Mouse (Mus musculus): ENCODE data around the gene AI837181.
"Not testable (repeated sequence)": the region's sequence is repeated elsewhere in the genome, so short reads cannot be mapped to it uniquely, and the experiment has no call there.

AI837181 gene

DNA sequence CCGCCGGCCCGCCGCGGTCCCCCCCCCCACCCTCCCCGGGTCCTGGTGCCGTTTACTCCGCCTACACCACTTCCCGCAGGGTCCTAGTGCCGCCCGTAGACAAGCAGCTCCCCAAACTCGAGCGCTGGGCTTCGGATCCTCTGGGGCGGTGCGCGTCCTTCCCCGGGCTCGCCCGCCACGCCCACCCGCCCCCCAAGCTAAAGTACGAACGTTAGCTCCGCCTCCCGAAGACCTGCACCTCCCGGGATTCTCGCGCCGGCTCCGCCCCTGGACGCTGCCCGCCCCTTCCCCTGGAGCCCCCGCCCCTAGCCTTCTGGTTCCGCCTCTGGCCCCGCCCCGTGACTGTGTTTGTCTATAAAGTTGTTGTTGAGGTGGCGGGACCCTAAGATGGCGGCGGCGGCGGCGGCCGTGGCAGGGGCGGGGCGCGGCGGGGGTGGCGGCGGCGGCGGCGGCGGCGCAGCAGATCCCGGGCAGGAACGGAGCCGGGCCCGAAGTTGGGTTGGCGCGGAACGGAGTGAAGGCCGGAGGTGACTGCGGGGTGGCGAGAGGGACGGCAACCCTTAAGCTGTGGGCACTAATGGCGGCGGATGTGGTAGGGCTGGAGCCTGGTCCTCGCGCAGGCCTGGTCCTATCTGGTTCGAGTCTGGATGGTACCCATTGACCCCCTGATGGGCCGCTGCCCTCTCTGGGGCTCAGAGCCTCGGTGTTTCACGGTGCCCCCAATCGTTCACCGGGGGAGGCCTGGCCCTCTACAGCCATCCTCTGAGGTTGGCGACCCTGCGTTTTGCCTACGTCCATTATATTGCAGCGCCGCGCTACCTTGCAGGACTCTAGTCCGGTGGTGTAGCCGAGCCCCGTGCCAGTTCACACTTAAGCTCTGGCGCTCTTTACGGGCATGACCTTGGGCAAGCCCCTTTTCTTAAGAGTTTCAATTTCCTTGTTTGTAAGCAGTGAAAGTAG lies at the start of gene AI837181, which contains the start of gene Drap1:
Gene AI837181 (plus strand): TSS at position 363 of the 960 bp plus-strand sequence.
Gene Drap1 (minus strand): TSS at position 198 of the 960 bp plus-strand sequence.
- DNase-seq (ENCODE audit: low spot score) = peak; percentile 98

DNA sequence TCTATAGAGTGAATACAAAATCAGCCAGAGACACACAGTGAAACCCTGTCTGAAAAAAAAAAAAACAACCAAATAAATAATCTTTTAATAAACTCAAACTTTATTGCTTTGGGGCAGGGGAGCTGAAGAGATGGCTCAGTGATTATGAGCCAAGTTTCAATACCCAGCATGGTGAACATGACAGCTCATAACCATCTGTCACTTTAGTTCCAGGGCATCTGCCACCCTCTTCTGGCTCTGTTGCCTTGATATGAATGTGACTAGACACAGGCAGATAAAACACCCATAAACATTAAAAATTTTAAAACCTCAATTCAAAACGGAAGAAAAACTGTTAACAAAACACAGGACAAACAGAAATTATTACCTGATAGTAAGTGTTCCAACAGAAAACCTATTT lies 47.5 kb upstream of the AI837181 start:
- no peak for DNase-seq (ENCODE audit: low spot score)

GRCm38 (mm10) chr19:5383326-5383725 lies 41.6 kb upstream of the AI837181 start:
- no peak for DNase-seq (ENCODE audit: low spot score)

- DNase-seq (ENCODE audit: low spot score) = no peak
Observed at GRCm38 (mm10) chr19:5384715-5385114, 40.2 kb upstream of the AI837181 start.

DNA sequence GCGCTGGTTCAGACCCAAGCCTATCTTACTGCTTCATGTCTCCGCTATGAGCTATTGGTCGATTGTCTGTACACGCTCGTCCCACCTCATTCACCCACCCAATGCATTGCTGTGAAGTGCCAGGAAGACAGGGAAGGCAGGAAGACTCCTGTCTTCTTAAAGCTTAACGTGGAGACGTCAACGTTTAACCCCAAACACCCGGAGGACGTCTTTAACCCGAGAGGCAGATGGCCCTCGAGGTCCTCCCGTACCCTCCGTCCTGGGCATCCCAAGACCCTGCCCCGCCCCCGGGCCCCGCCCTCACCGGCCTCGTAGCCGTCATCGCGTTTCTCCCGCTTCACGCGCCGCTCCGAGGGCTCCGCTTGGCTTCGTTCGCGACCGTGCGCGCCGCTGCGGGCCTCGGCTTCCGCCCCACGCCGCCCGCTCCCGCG lies 36.9 kb upstream of the AI837181 start:
- DNase-seq (ENCODE audit: low spot score) = peak; percentile 36

GRCm38 (mm10) chr19:5388588-5389242 lies 36.2 kb upstream of the AI837181 start, which contains the start of gene Sart1:
Sart1 (minus strand) TSS chr19:5388703.
- peak; percentile 98 for DNase-seq (ENCODE audit: low spot score)

DNA sequence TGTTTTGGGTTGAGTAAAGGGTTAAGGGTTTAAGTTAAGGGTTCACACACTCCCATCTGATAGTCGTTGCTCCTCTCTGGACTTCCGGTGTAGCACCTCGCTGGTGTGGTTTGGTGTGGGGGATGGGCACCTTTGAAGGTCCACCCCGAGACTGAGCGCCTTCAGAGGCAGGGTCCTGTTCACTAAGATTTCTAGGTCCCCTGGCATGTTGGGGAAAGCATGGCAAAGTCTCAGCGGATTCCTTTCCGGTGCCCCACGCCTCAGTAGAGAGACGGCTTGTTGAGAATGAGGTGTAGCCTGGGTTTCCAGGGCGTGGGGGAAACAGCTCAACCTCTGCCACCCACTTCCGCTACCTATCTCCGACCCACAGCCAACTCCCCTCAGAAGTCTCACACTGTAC lies 35.3 kb upstream of the AI837181 start:
- DNase-seq (ENCODE audit: low spot score) = peak; percentile 60

DNA sequence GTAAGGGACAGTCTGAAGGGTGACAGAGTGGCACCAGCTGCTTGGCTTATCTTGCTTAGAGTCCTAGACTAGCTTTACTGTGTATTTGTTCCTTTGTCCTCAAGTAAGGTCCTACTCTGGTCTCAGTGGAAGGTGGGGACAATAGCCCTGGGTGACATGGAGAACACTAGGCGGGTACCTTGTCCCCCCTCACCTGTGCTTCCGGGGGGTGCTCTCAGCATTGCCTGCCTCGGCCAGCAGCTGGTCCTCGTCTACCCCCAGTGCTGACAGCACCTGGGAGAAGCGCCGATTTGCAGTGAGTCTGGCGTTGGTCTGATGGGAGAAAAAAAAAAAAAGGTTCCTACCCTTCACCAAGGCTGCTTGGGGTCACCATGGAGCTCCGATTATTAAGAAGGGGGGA lies 34.5 kb upstream of the AI837181 start:
- DNase-seq (ENCODE audit: low spot score) = no peak

- DNase-seq (ENCODE audit: low spot score) = no peak
Observed at GRCm38 (mm10) chr19:5392892-5393291, 32.1 kb upstream of the AI837181 start.

DNA sequence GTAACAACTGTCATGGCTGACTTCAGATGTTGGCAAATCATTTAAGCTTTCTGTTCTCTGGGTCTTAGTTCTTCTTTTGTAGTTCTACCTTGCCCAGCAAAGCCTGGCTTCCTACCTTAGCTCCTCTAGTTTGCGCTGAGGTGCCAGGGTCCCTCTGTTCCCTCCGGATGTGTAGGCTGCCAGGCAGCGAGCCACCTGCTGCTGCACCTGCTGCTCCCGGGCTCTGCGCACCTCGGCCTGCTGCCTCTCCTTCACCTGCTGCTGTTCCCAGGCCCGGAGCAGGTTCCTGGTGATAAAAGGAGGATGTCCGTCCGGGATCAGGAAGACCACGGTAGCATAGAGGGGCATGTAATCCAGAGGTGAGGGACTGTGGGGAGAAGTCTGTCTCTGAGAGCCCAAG lies 30.8 kb upstream of the AI837181 start:
- no peak for DNase-seq (ENCODE audit: low spot score)

DNA sequence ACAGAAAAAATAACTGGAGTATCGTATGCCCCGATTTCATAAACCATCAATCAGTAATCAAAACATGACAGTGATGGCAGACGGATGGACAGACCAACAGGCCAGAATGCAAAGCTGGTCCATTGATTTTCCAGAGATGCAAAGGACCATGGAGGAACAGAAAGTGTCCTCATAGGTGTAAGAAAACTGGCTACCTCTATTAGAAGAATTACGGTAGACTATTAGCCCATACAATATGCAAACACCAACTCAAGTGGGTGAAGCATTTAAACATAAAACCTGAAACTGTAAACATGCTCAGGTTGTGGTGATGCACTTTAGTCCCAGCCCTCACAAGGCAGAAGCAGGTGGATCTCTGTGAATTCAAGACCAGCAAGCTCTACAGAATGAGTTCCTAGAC lies 29.6 kb upstream of the AI837181 start:
- no peak for DNase-seq (ENCODE audit: low spot score)

- not testable (repeated sequence) for DNase-seq (ENCODE audit: low spot score)
Observed at GRCm38 (mm10) chr19:5401073-5401472, 23.9 kb upstream of the AI837181 start.

- DNase-seq (ENCODE audit: low spot score) = no peak
Observed at GRCm38 (mm10) chr19:5402293-5402692, 22.7 kb upstream of the AI837181 start, which contains the start of gene Tsga10ip. Tsga10ip (minus strand) TSS chr19:5402526.

GRCm38 (mm10) chr19:5405924-5406323 lies 19.0 kb upstream of the AI837181 start:
- peak; percentile 20 for DNase-seq (ENCODE audit: low spot score)

DNA sequence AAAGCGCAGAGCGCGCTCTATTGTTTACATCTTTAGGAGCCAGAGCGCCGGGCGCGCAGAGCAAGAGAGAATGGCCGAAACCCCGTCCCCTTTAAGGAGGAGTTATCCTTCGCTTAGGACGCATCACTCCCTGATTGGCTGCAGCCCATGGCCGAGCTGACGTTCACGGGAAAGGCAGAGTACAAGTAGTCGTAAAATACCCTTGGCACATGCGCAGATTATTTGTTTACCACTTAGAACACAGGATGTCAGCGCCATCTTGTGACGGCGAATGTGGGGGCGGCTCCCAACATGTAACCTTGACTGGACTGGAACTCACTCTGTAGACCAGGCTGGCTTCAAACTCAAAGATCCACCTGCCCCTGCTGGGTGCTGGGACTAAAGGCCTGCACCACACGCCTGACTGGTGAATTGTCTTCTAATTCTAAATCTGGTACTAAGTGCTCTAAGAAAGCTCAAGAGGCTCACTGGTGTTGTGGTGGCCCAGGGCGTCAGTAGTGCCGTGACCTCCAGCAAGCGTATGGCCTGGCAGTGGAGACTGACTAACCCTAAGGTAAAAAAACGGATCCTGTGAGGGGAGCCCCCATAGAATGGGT lies 18.3 kb upstream of the AI837181 start:
- peak; percentile 72 for DNase-seq (ENCODE audit: low spot score)

DNA sequence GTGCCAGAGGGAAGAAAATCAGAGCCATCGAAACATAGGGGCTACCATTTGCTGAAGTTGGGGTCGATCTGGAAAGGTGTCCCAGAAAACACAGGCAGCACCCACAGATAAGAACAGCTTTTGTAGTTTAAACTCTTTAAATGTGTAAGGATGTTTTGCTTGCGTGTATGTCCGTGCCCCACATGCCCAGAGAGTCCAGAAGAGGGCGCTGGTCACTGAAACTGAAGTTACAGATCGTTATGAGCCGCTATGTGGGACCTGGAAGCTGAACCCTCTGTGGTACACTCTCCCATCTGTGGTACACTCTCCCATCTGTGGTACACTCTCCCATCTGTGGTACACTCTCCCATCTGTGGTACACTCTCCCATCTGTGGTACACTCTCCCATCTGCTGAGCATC lies 17.8 kb upstream of the AI837181 start:
- peak; percentile 85 for DNase-seq (ENCODE audit: low spot score)

GRCm38 (mm10) chr19:5408057-5409001 lies 16.6 kb upstream of the AI837181 start:
- no peak for DNase-seq (ENCODE audit: low spot score)

DNA sequence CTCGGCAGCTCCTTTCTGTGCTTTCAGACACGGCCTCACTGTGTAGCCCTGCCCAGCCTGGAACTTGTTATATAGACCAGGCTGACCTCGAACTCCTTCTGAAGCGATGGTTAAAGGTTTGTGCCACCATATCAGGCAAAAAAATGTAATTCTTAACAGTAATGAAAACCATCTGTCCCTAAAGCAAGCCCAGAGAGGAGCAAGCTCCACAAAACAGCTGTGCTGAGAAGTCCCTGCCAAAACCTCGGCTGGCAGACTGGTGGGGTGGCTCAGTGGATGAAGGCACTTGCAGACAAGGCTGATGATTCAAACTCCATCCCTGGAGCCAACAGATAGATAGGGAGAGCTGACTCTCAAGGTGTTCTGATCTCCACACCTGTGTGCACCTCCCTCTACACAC lies 15.9 kb upstream of the AI837181 start:
- DNase-seq (ENCODE audit: low spot score) = no peak

- no peak for DNase-seq (ENCODE audit: low spot score)
Observed at GRCm38 (mm10) chr19:5410641-5411040, 14.3 kb upstream of the AI837181 start.

GRCm38 (mm10) chr19:5411961-5412360 lies 13.0 kb upstream of the AI837181 start:
- no peak for DNase-seq (ENCODE audit: low spot score)

DNA sequence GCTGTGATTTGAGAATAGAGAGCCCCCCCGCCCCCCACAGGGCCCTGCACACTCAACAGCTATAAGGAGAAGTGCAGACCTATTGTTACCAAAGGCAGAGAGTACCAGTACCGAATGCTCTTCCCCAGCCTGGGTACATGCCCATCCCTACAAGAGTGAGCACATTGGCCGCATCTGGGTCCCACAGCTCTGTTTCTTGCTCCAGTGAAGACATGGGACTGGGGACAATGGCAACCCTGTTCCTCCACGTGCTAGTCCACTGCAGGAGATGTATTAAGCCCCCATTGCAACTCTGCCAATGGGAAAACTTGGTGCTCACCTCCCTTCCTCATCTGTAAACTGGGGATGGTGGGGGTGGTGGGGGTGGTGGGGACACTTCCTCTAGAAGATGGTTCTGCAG lies 11.1 kb upstream of the AI837181 start:
- DNase-seq (ENCODE audit: low spot score) = no peak

Measured in embryo, embryonic 10.5 days (tissue).